Mouse (Mus musculus) stomach, postnatal 0 days (tissue): Measurements from ENCODE around the gene Zfp36l1. TPM values are rescaled to one million over a fixed set of nuclear protein-coding genes. Genes with fewer than 3 reads are reported as not detected.
"Not testable (repeated sequence)": the region's sequence is repeated elsewhere in the genome, so short reads cannot be mapped to it uniquely, and the experiment has no call there.

Experiments
- ATAC-seq: fragments of 200-750 bp; cut with Nextera tagmentation; 2 replicates; pipeline ENCODE4 v1.8.0; 2017; ENCODE audit not compliant: low FRiP score, low TSS enrichment
- DNase-seq: peaks from one replicate; pipeline ENCODE4 v3.0.0-alpha.2; 2016; ENCODE audit warnings: low spot score
- H3K27ac ChIP-seq: fragments of 300-500 bp; sonication (generic); replicated peaks from 2 replicates; pipeline ENCODE4 v1.5.1; 2014; ENCODE audit warnings: mild to moderate bottlenecking, control low read depth
- H3K27me3 ChIP-seq: fragments of 300-500 bp; sonication (generic); 2 replicates; pipeline ENCODE4 v1.6.1; 2014; ENCODE audit warnings: low read length; ENCODE audit not compliant: control insufficient read depth, insufficient read depth
- H3K36me3 ChIP-seq: fragments of 300-500 bp; sonication (generic); 2 replicates; pipeline ENCODE4 v1.6.1; 2014; ENCODE audit warnings: low read length, mixed read lengths; ENCODE audit not compliant: control insufficient read depth, insufficient read depth
- H3K4me1 ChIP-seq: fragments of 300-500 bp; sonication (generic); replicated peaks from 2 replicates; pipeline ENCODE4 v1.6.1; 2014; ENCODE audit warnings: antibody characterized with exemption; ENCODE audit not compliant: control insufficient read depth, insufficient read depth
- H3K4me2 ChIP-seq: fragments of 300-500 bp; sonication (generic); replicated peaks from 2 replicates; pipeline ENCODE4 v1.6.1; 2014; ENCODE audit warnings: low read depth, mild to moderate bottlenecking, control low read depth, moderate library complexity
- H3K4me3 ChIP-seq: fragments of 300-500 bp; sonication (generic); 2 replicates; pipeline ENCODE4 v1.5.1; 2014; ENCODE audit warnings: low read depth, low read length, control low read depth
- H3K9ac ChIP-seq: fragments of 300-500 bp; sonication (generic); 2 replicates; pipeline ENCODE4 v1.6.1; 2014; ENCODE audit warnings: mild to moderate bottlenecking, low read length, control low read depth, mixed read lengths
- H3K9me3 ChIP-seq: fragments of 300-500 bp; sonication (generic); 2 replicates; pipeline ENCODE4 v1.6.1; 2016; ENCODE audit warnings: low read length; ENCODE audit not compliant: control insufficient read depth
- CTCF ChIP-seq: IDR thresholded peaks from 2 replicates; pipeline ENCODE4 v1.5.1; 2016; ENCODE audit warnings: antibody characterized with exemption, low read depth, mild to moderate bottlenecking, moderate library complexity
- EP300 ChIP-seq: optimal IDR thresholded peaks from 2 replicates; pipeline ENCODE3; 2016; ENCODE audit warnings: antibody characterized with exemption
- WGBS: fragments of 180-500 bp; shearing (Covaris S2); extraction: QIAGEN DNeasy Blood & Tissue Kit; methylation state at CpG from one replicate; pipeline ENCODE4 v1.1.7; 2014; 5-methylcytosine and 5-hydroxymethylcytosine counted together
- polyA plus RNA-seq: library from polyadenylated mRNA; unstranded; fragments of >200 nt; fragmentation: Nextera tagmentation; extraction: Ambion mirVana; gene quantifications from 2 replicates; pipeline ENCODE4 v1.2.1, GENCODE M21; 2015

The Zfp36l1 gene
- polyA plus RNA-seq, 1 experiment from 2014 or later = 90.8 TPM

GRCm38 (mm10) chr12:80109753-80110545 is 2.9 kb downstream of the Zfp36l1 start:
- Histone ChIP-seq H3K27me3 (no peaks in the 10 kb centered on the region), H3K36me3 (peaks cover 15% of the 10 kb centered on the region), H3K27ac (peak overlapping the region; percentile 95), H3K4me1 (0 out of 2 replicates have a peak, but pooled peaks cover 4% of the 10 kb centered on the region), H3K9me3 (no peaks in the 10 kb centered on the region), H3K4me2 (peak overlapping the region; percentile 87), H3K4me3 (peak overlapping the region; percentile 83), H3K9ac (peak overlapping the region; percentile 98)
- 8% methylated on average over 53 of the region's 53 CpGs for WGBS
- peak; percentile 61 for DNase-seq
- no peak for ATAC-seq
- no peak for TF ChIP-seq EP300
- TF ChIP-seq CTCF = no peak

GRCm38 (mm10) chr12:80108896-80109668 is 3.7 kb downstream of the Zfp36l1 start:
- peak; percentile 82 for TF ChIP-seq CTCF
- H3K4me1 ChIP-seq, H3K9me3 ChIP-seq, H3K27me3 ChIP-seq: not testable (repeated sequence)
- DNase-seq (peak; percentile 94), ATAC-seq (peak; percentile 17)
- Histone ChIP-seq H3K27ac (peak overlapping the region; percentile 95), H3K36me3 (peaks cover 15% of the 10 kb centered on the region), H3K9ac (peak overlapping the region; percentile 98), H3K4me3 (peak overlapping the region; percentile 83), H3K4me2 (peak overlapping the region; percentile 87)
- WGBS = 2% methylated on average over 11 of the region's 11 CpGs

DNA sequence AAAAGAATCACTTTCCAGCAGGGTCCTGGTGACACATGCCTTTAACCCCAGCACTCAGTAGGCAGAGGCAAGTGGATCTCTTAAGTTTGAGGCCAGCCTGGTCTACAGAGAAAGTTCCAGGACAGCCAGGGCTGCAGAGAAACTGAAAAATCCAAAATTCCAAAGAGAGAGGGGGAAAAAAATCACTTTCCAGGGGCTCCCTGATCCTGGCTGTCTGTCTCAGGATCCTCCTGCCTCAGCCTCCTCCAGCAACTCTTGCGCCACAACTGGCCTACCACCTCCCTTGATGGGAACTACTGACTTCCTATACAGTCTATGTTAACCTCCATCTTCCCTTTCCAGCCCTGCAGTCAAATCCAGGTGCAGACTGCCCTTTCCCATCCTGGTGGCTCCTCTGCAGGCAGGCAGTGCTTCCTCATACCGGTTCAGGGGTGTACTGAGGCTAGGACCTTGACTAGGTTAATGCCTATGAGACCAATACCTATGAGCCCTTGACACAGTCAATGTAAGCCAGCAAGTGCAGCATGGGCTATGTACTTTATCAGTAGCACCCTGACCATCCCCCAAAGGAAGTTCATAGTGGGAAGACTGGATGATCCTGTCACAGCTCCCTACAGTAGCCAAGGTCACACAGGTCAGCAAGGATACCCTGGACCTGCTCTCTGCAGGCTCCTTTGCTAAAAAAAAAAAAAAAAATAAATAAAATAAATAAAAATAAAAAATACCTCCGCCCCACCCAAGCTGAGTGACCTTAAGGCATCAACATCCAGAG is 5.7 kb downstream of the Zfp36l1 start:
- H3K9me3 ChIP-seq = no peaks in the 10 kb centered on the region
- TF ChIP-seq CTCF = no peak
- no peak for TF ChIP-seq EP300
- DNase-seq (no peak), ATAC-seq (no peak)
- no peaks in the 10 kb centered on the region for H3K4me1 ChIP-seq
- no peak overlapping the region for H3K9ac ChIP-seq
- H3K27me3 ChIP-seq = no peaks in the 10 kb centered on the region
- WGBS = 87% methylated on average over 3 of the region's 3 CpGs
- H3K27ac ChIP-seq = peak overlapping the region; percentile 61
- no peak overlapping the region for H3K4me2 ChIP-seq
- H3K36me3 ChIP-seq = peaks cover 15% of the 10 kb centered on the region
- no peak overlapping the region for H3K4me3 ChIP-seq

DNA sequence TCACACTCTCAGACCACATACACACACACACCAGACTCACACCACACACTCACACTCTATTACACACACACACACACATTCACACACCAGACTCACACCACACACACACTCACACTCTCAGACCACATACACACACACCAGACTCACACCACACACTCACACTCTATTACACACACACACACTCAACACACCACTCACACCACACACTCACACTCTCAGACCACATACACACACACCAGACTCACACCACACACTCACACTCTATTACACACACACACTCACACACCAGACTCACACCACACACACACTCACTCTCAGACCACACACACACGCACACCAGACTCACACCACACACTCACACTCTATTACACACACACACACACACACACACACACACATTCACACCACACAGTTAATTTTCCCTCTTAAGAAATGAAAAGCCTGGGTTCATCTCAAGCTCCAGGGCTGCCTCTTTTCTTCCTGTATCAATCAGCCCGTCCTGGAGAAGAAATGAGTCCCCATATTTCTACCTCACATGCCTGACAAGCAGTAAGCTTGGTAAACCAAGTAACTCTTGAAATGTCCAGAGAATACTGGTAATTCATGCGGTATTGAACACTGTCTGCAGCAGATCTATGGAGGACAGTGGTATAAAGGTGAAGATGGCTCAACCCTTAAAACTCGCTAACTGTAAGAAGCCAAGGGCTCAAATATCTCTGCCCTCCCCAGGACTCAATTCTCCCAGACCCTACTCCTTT is 6.5 kb downstream of the Zfp36l1 start:
- Histone ChIP-seq H3K9me3 (no peaks in the 10 kb centered on the region), H3K27me3 (no peaks in the 10 kb centered on the region), H3K27ac (peak overlapping the region; percentile 61; the same call in 1 of the 2 replicates), H3K4me1 (no peaks in the 10 kb centered on the region), H3K4me3 (no peak overlapping the region), H3K9ac (no peak overlapping the region), H3K36me3 (peaks cover 15% of the 10 kb centered on the region), H3K4me2 (no peak overlapping the region)
- ATAC-seq = no peak
- TF ChIP-seq EP300 (no peak), CTCF (no peak)
- 72% methylated on average over 4 of the region's 4 CpGs for WGBS
- no peak for DNase-seq

- peak; percentile 90 for ATAC-seq
- 0 out of 2 replicates have a peak, but pooled peaks cover 6% of the 10 kb centered on the region for H3K36me3 ChIP-seq
- DNase-seq = peak; percentile 93
- H3K9me3 ChIP-seq = no peaks in the 10 kb centered on the region
- no peak for TF ChIP-seq CTCF
- no peak for TF ChIP-seq EP300
- no peak overlapping the region; the same call in 1 of the 2 replicates for H3K4me2 ChIP-seq
- peaks cover 2% of the 10 kb centered on the region; the same call in 1 of the 2 replicates for H3K4me1 ChIP-seq
- H3K4me3 ChIP-seq = no peak overlapping the region
- H3K9ac ChIP-seq = peak overlapping the region; percentile 31; the same call in 1 of the 2 replicates
- 32% methylated on average over 5 of the region's 5 CpGs for WGBS
- no peaks in the 10 kb centered on the region for H3K27me3 ChIP-seq
- peak overlapping the region; percentile 91 for H3K27ac ChIP-seq
Observed at GRCm38 (mm10) chr12:80103521-80103973, 9.3 kb downstream of the Zfp36l1 start.
